Mouse (Mus musculus): Measurements from ENCODE around the gene Nfe2l2.

Gene Nfe2l2

DNA sequence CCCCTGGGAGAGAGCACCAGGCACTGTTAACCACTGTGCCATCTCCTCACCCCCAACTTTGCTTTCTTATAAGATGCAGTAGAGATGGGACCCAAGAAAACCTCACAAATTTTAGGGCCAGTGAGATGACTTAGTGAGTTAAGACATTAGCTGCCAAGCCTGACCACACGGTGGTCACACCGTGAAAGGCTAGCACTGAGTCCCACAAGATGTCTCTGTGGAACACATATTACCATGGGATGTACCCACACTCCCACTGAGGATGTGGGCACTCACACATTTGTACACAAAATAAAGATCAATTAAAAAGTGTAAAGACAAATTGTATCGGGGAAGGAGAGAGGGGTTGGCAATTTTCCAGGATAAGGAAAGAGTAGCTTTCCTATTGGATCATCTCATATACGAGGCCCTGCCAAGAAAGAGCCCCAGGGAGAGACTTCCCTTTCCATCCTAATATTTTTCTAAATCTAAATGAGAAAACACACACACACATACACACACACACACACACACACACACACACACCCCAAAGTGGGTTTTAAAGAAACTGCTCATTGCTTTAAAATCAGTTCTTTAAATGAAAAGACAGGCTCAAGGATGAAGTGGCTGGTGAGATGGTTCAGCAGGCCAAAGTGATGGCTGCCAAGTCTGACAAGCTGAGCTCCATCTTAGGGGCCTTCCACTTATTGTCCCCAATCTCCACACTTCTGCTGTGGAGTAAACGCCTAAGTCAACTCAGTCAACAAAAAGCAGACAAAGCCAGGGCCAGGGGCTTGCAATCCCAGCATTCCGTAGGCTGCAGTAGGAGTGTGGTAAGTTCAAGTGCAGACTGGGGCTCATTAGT, 77.6 kb downstream of the Nfe2l2 start:
- POLR2A ChIA-PET, result interaction anchor here in 3 of 4 experiments (0.7 to 8.1 kb wide), 18 partner anchors 8 to 150 kb away, joined by 3 to 40 read pairs (median 5); partner anchors contain the start of genes Hnrnpa3 (in 2 of the 3) and Nfe2l2 (in 2 of the 3)
- CTCF ChIA-PET, result no interaction called here

All from embryonic stem cell, embryonic (primary cell).